Mouse (Mus musculus) small intestine, adult 2 months (tissue): ENCODE data around the gene Slpi. TPM values are rescaled to one million over a fixed set of nuclear protein-coding genes. Genes with fewer than 3 reads are reported as not detected.
A peak's percentile ranks its signal among the peaks of the same experiment; 100 is the strongest.

Experiments
- H3K27ac ChIP-seq: fragments of 200-500 bp; 2 replicates; pipeline ENCODE4 v1.5.1; 2012; ENCODE audit warnings: low read depth, low read length, control low read depth, inconsistent platforms; ENCODE audit not compliant: insufficient read depth
- H3K27me3 ChIP-seq: fragments of 200-500 bp; 2 replicates; pipeline ENCODE4 v1.6.1; 2012; ENCODE audit warnings: mild to moderate bottlenecking, moderate library complexity, low read length, inconsistent platforms; ENCODE audit not compliant: control insufficient read depth, insufficient read depth
- H3K36me3 ChIP-seq: fragments of 200-500 bp; 2 replicates; pipeline ENCODE4 v1.6.1; 2012; ENCODE audit warnings: mild to moderate bottlenecking, low read length, control low read depth, inconsistent platforms; ENCODE audit not compliant: control insufficient read depth, insufficient read depth
- H3K4me1 ChIP-seq: fragments of 200-500 bp; 2 replicates; pipeline ENCODE4 v1.6.1; 2012; ENCODE audit warnings: low read length, inconsistent platforms, mixed read lengths; ENCODE audit not compliant: control insufficient read depth, insufficient read depth, insufficient read length
- H3K4me3 ChIP-seq: fragments of 200-500 bp; 2 replicates; pipeline ENCODE4 v1.5.1; 2012; ENCODE audit warnings: low read depth, mild to moderate bottlenecking, control low read depth, inconsistent platforms, low read length, moderate library complexity
- CTCF ChIP-seq: fragments of 200-500 bp; IDR thresholded peaks from 2 replicates; pipeline ENCODE4 v1.5.1; 2012; ENCODE audit warnings: low read depth, mild to moderate bottlenecking, control low read depth, inconsistent platforms, low read length, moderate library complexity, mixed read lengths; ENCODE audit not compliant: insufficient replicate concordance, insufficient read length; ENCODE audit errors: extremely low read depth
- POLR2A ChIP-seq: fragments of 200-500 bp; IDR thresholded peaks from 2 replicates; pipeline ENCODE4 v1.6.1; 2012; ENCODE audit warnings: low read depth, mild to moderate bottlenecking, control low read depth, inconsistent platforms, low read length, moderate library complexity
- WGBS: fragments of 180-500 bp; shearing (Covaris S2); methylation state at CpG from one replicate; pipeline ENCODE4 v1.1.7; 2018; 5-methylcytosine and 5-hydroxymethylcytosine counted together
- polyA plus RNA-seq: library from polyadenylated mRNA; depleted of rRNA; stranded (reverse); fragments of >200 nt; gene quantifications from 2 replicates; pipeline ENCODE4 v1.2.3, GENCODE M21; 2012

Gene Slpi
- polyA plus RNA-seq, 1 experiment = 16.0 TPM

- Histone ChIP-seq H3K4me3 (peak overlapping the region; percentile 34), H3K36me3 (peaks cover 27% of the 10 kb centered on the region), H3K4me1 (peaks cover 54% of the 10 kb centered on the region), H3K27ac (peak overlapping the region; percentile 98), H3K27me3 (no peaks in the 10 kb centered on the region)
- WGBS = 28% methylated on average over 9 of the region's 9 CpGs
- TF ChIP-seq CTCF (no peak), POLR2A (no peak)
Observed at GRCm38 (mm10) chr2:164433278-164433895, 44.5 kb upstream of the Slpi start.

DNA sequence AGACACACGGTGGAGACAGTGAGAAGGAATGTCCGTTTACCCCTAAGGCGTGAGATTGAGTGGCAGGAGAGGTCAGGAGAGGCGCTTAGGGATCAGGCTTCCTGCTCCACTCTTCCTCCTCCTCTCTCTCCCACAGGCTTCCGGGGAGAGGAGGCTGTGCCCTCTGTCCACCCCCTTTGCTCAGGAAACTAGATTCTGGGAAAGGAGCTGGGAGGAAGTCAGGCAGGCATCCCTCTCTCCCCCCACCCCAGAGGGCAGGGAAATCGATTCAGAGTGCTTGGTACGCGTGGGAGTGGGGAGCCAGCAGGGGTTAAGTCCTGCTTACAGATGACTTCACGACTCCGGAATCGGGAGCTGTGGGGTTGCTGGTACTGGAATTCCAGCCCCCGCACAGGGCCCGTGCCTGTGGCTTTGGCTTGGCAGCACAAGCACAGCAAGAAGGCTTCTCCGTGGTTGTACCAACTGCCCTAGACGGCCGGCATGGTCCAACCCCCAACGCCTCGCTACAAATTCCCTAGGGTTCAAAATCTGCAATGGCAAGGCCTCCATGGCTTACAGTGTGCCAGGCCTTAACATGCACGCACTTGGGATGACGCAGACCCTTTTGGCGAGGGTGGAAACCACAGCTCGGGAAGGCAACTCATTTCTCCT, 43.8 kb upstream of the Slpi start:
- peak overlapping the region; percentile 34 for H3K4me3 ChIP-seq
- H3K27ac ChIP-seq = peak overlapping the region; percentile 98
- peaks cover 50% of the 10 kb centered on the region for H3K4me1 ChIP-seq
- TF ChIP-seq POLR2A (no peak), CTCF (no peak)
- WGBS = 11% methylated on average over 22 of the region's 22 CpGs
- H3K27me3 ChIP-seq = no peaks in the 10 kb centered on the region
- H3K36me3 ChIP-seq = peaks cover 34% of the 10 kb centered on the region

DNA sequence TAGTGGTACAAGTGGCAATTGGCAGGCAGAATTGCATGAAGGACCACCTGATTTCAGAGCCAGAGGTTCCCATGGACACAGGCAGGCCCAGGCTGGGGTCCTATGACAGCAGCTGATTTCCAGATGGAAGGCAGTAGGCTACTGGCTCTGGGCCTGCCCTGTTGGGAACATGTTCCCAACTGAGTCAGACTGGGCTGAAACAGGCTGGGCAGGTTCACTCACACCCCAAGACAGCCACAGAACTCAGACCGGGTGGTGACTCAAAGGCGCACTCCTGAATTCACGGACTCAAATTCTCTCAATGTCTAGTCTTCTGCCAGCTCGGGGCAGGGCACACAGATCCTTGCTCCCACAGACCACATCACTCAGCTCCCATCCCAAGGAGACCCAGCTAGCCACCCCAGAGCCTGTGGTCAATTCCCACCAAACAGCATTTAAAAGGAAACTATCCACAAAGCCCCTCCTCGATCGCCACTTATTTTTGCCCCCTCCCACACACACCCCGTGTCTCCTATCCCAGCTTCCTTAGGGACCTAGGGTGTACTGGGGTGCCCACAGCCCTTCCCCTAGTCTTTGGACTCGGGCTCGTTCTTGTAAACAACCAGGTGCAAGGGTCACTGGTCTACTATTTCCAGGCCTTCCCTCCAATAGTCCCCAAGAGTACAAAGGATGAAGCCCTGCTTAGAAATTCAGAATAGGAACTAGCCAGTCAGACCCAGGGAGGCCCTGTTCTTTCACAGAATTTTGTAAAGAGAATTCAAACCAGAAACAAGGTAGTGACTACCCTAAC, 43.0 kb upstream of the Slpi start:
- peaks cover 47% of the 10 kb centered on the region for H3K4me1 ChIP-seq
- H3K27me3 ChIP-seq = no peaks in the 10 kb centered on the region
- H3K4me3 ChIP-seq = peak overlapping the region; percentile 36
- TF ChIP-seq POLR2A (no peak), CTCF (no peak)
- peaks cover 42% of the 10 kb centered on the region for H3K36me3 ChIP-seq
- 24% methylated on average over 9 of the region's 9 CpGs for WGBS
- H3K27ac ChIP-seq = peak overlapping the region; percentile 98

- H3K4me3 ChIP-seq = peak overlapping the region; percentile 29; the same call in 1 of the 2 replicates
- 12% methylated on average over 7 of the region's 7 CpGs for WGBS
- peaks cover 51% of the 10 kb centered on the region for H3K36me3 ChIP-seq
- H3K27me3 ChIP-seq = no peaks in the 10 kb centered on the region
- TF ChIP-seq CTCF = no peak
- TF ChIP-seq POLR2A = no peak
- H3K27ac ChIP-seq = peak overlapping the region; percentile 25; the same call in 1 of the 2 replicates
- peaks cover 40% of the 10 kb centered on the region for H3K4me1 ChIP-seq
Observed at GRCm38 (mm10) chr2:164430697-164431096, 41.8 kb upstream of the Slpi start.

DNA sequence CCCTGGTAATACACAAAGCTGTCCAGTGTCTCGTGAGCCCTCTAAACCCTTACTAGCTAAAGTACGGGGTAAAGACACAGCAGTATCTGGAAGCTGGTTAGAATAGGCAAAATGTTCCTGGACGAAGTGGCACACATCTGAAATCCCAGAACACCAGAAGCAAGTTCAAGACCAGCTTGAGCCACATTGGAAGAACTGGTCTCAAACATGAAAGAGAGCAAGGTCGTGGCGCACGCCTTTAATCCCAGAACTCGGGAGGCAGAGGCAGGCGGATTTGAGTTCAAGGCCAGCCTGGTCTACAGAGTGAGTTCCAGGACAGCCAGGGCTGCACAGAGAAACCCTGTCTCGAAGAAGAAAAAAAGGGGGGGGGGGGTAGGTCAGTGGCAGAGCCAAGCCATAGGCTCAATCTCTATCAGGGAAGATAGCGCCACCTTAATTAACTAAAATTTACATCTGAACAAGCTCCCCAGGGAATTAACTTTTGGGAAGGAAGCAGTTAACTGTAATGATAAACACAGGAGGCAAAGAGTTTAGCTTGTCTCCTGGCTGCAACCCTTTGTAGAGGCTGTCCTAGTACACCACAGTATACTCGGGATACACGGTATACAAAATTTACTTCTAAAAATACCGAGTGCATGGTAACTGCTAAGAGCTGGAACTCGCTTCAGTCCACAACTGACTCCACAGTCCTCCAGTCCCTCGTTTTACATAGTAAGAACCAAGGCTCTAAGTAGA, 41.2 kb upstream of the Slpi start:
- Histone ChIP-seq H3K27ac (peak overlapping the region; percentile 25; the same call in 1 of the 2 replicates), H3K4me1 (peaks cover 34% of the 10 kb centered on the region)
- TF ChIP-seq CTCF = no peak

GRCm38 (mm10) chr2:164428451-164428850, 39.6 kb upstream of the Slpi start:
- H3K4me1 ChIP-seq = peaks cover 25% of the 10 kb centered on the region
- WGBS = 39% methylated on average over 5 of the region's 5 CpGs
- H3K36me3 ChIP-seq = peaks cover 69% of the 10 kb centered on the region
- H3K4me3 ChIP-seq = no peak overlapping the region
- H3K27ac ChIP-seq = no peak overlapping the region
- no peaks in the 10 kb centered on the region for H3K27me3 ChIP-seq
- TF ChIP-seq POLR2A (no peak), CTCF (no peak)

More for the DNA sequence above, 41.2 kb upstream of the Slpi start:
- H3K36me3 ChIP-seq = peaks cover 57% of the 10 kb centered on the region
- H3K27me3 ChIP-seq = no peaks in the 10 kb centered on the region
- WGBS = 50% methylated on average over 15 of the region's 15 CpGs
- H3K4me3 ChIP-seq = peak overlapping the region; percentile 3; the same call in 1 of the 2 replicates
